19 mouse cellular contexts compared by ENCODE assay signal in genomic region chr13:112183996-112184395, GRCm38 (mm10).
DNase-seq lines count a peak whose midpoint lies in the region; ATAC-seq lines count a peak whose summit lies in the region.
"Had no signal": no experiment of that assay in that cellular context is flagged by ENCODE, and none has a peak within 500 bp of the region (broad histone marks: within the 10 kb centered on the region; RNA-seq: fewer than 3 reads in every experiment).

No protein-coding gene starts in this region.

- no peak overlapping the region for H3K9ac ChIP-seq in heart, embryonic 11.5 days (ENCODE audit: low read depth, low read length)
- no peak overlapping the region for H3K9ac ChIP-seq in heart, embryonic 12.5 days

- WGBS in heart, embryonic 11.5 days (ENCODE audit: insufficient replicate concordance), result 76% methylated on average over 10 of the region's 10 CpGs
- 87% methylated on average over 10 of the region's 10 CpGs for WGBS in heart, embryonic 10.5 days
- 90% methylated on average over 10 of the region's 10 CpGs for WGBS in heart, embryonic 12.5 days

- no peak overlapping the region for H3K27ac ChIP-seq in heart, embryonic 11.5 days (ENCODE audit: low read depth, low read length)
- no peak overlapping the region for H3K27ac ChIP-seq in heart, embryonic 10.5 days
- H3K27ac ChIP-seq in heart, embryonic 12.5 days (ENCODE audit: poor library complexity, severe bottlenecking), result no peak overlapping the region

- no peak overlapping the region for H3K4me3 ChIP-seq in heart, embryonic 11.5 days (ENCODE audit: low read depth, low read length)
- H3K4me3 ChIP-seq in heart, embryonic 10.5 days, result no peak overlapping the region
- no peak overlapping the region for H3K4me3 ChIP-seq in heart, embryonic 12.5 days

- DNase-seq in heart, adult 11 months, result peak; percentile 35
- DNase-seq in heart, embryonic 10.5 days (ENCODE audit: low spot score), result peak; percentile 71
- DNase-seq: adrenal gland, adult 2 months; adrenal gland, adult 8-10 months; adrenal gland, postnatal 10 days; adrenal gland, postnatal 14 days; adrenal gland, postnatal 25 days; adrenal gland, postnatal 36 days; B cell, adult 2 months; cerebellum, adult 11 months; cerebellum, adult 11-12 months; cerebellum, adult 18-20 months had no signal

- H3K27me3 ChIP-seq in heart, embryonic 11.5 days (ENCODE audit: control insufficient read depth, insufficient read depth, low read length), result no peaks in the 10 kb centered on the region
- no peaks in the 10 kb centered on the region for H3K27me3 ChIP-seq in heart, embryonic 10.5 days (ENCODE audit: insufficient read depth, poor library complexity, severe bottlenecking)
- H3K27me3 ChIP-seq in heart, embryonic 12.5 days (replicated peaks), result no peaks in the 10 kb centered on the region
- H3K27me3 ChIP-seq: CH12.LX, Patski had no signal

- ATAC-seq in heart, embryonic 11.5 days (replicated peaks; ENCODE audit: insufficient number of reproducible peaks, low FRiP score, low TSS enrichment), result no peak
- no peak for ATAC-seq in heart, embryonic 12.5 days (ENCODE audit: insufficient number of reproducible peaks, low FRiP score)
- ATAC-seq: activated CD4-positive, CD25-positive, alpha-beta regulatory T cell, adult 4 months; CD4-positive, CD25-positive, alpha-beta regulatory T cell, adult 4 months; Patski had no signal

- peaks cover 23% of the 10 kb centered on the region for H3K4me1 ChIP-seq in heart, embryonic 11.5 days (ENCODE audit: control insufficient read depth, insufficient read depth, low read length)
- peaks cover 45% of the 10 kb centered on the region for H3K4me1 ChIP-seq in heart, embryonic 10.5 days
- peaks cover 38% of the 10 kb centered on the region for H3K4me1 ChIP-seq in heart, embryonic 12.5 days (replicated peaks)

- no peaks in the 10 kb centered on the region for H3K9me3 ChIP-seq in heart, embryonic 11.5 days (replicated peaks; ENCODE audit: control insufficient read depth, low read length)
- no peaks in the 10 kb centered on the region for H3K9me3 ChIP-seq in heart, embryonic 10.5 days
- no peaks in the 10 kb centered on the region for H3K9me3 ChIP-seq in heart, embryonic 12.5 days (replicated peaks)
- H3K9me3 ChIP-seq: G1E had no signal

- no peak overlapping the region for H3K4me2 ChIP-seq in heart, embryonic 11.5 days
- no peak overlapping the region for H3K4me2 ChIP-seq in heart, embryonic 12.5 days

- H3K36me3 ChIP-seq in heart, embryonic 11.5 days (ENCODE audit: control insufficient read depth, insufficient read depth, low read length), result no peaks in the 10 kb centered on the region
- no peaks in the 10 kb centered on the region for H3K36me3 ChIP-seq in heart, embryonic 10.5 days
- H3K36me3 ChIP-seq in heart, embryonic 12.5 days, result no peaks in the 10 kb centered on the region
- H3K36me3 ChIP-seq: G1E had no signal
